8 mouse cellular contexts compared by ENCODE assay signal in the genomic region with DNA sequence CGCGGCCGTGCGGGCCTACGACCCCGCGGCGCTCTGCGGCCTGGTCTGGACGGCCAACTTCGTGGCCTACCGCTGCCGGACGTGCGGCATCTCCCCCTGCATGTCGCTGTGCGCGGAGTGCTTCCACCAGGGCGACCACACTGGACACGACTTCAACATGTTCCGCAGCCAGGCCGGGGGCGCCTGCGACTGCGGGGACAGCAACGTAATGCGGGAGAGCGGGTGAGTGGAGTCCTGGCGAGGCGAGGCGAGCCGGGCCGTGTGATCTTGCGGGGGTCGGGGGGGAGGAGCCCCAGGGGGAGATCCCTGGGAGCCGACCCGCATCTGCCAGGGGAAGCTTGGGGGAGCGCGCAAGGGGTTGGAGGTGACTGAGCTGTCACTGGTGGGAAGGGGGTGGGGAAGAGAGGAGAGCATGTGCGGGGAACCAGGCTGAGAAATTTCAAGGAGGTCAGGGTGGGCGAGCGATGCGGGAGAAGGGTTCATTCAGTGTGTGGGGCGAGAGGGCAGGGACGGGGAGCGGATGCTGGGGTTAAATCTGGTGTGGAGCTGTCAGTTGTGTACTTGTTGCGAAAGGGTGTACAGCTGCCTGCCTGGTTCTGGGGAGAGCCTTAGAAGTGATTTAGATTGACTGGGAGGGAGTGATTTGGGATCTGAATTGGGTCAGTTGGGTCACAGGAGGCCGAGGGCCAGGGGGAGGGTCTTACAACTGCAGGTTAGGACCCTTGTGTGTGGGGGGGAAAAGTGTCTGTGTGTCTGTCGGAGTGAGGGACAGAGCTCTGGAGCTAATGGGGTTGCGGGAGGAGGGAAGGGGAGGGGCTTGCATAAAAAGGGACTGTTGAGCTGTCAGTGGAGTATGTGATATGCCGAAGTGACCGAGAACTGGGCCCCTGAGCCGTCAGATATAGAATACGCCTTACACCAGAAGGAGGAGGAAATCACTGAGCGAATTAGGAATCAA. TPM values are rescaled to one million over a fixed set of nuclear protein-coding genes. Genes with fewer than 3 reads are reported as not detected.
DNase-seq lines count a peak whose midpoint lies in the region; ATAC-seq and TF ChIP-seq lines count a peak whose summit lies in the region.

No protein-coding gene starts in this region.

- H3K4me3 ChIP-seq in hindbrain, embryonic 10.5 days, result peak overlapping the region; percentile 97
- peak overlapping the region; percentile 99 for H3K4me3 ChIP-seq in lung, embryonic 16.5 days (ENCODE audit: low read length)
- peak overlapping the region; percentile 66 for H3K4me3 ChIP-seq in thymus, adult 2 months (ENCODE audit: control insufficient read depth, insufficient read depth, low read length)

- H3K27ac ChIP-seq in hindbrain, embryonic 10.5 days, result peak overlapping the region; percentile 98
- peak overlapping the region; percentile 89 for H3K27ac ChIP-seq in lung, embryonic 16.5 days (ENCODE audit: low read length)
- H3K27ac ChIP-seq in thymus, adult 2 months (ENCODE audit: control insufficient read depth, insufficient read depth, low read length), result no peak overlapping the region

- peaks cover 16% of the 10 kb centered on the region for H3K4me1 ChIP-seq in hindbrain, embryonic 10.5 days (replicated peaks)
- peaks cover 5% of the 10 kb centered on the region for H3K4me1 ChIP-seq in lung, embryonic 16.5 days (replicated peaks; ENCODE audit: control insufficient read depth, insufficient read depth, low read length)
- peaks cover 7% of the 10 kb centered on the region for H3K4me1 ChIP-seq in thymus, adult 2 months (replicated peaks; ENCODE audit: control insufficient read depth, insufficient read depth, low read length)

- no peak for TF ChIP-seq POLR2A in thymus, adult 2 months (IDR thresholded peaks at IDR 0.05; ENCODE audit: control insufficient read depth, extremely low read depth, insufficient read depth, low read length, poor library complexity)

- under 1% methylated on average over 55 of the region's 55 CpGs for WGBS in hindbrain, embryonic 10.5 days
- whole genome bisulfite sequencing in lung, embryonic 16.5 days, result under 1% methylated on average over 52 of the region's 55 CpGs
- 1% methylated on average over 55 of the region's 55 CpGs for WGBS in thymus, adult 2 months

- ATAC-seq in lung, embryonic 16.5 days (ENCODE audit: low read depth), result peak; percentile 72

- H3K9me3 ChIP-seq in hindbrain, embryonic 10.5 days, result no peaks in the 10 kb centered on the region
- no peaks in the 10 kb centered on the region for H3K9me3 ChIP-seq in lung, embryonic 16.5 days (ENCODE audit: control insufficient read depth, low read length)

- H3K36me3 ChIP-seq in hindbrain, embryonic 10.5 days, result peaks cover 16% of the 10 kb centered on the region
- no peaks in the 10 kb centered on the region for H3K36me3 ChIP-seq in lung, embryonic 16.5 days (ENCODE audit: control insufficient read depth, insufficient read depth, low read length)
- H3K36me3 ChIP-seq in thymus, adult 2 months (ENCODE audit: control insufficient read depth, insufficient read depth, low read length), result no peaks in the 10 kb centered on the region

- TF ChIP-seq CTCF in thymus, adult 2 months (IDR thresholded peaks at IDR 0.05; ENCODE audit: borderline replicate concordance, control insufficient read depth, extremely low read depth, insufficient read depth, low read length, poor library complexity), result 0 out of 2 replicates have a peak, but pooled peaks have one; percentile 28

- no peaks in the 10 kb centered on the region for H3K27me3 ChIP-seq in hindbrain, embryonic 10.5 days (ENCODE audit: insufficient read depth, poor library complexity, severe bottlenecking)
- no peaks in the 10 kb centered on the region for H3K27me3 ChIP-seq in lung, embryonic 16.5 days (ENCODE audit: control insufficient read depth, insufficient read depth, low read depth, low read length)
- H3K27me3 ChIP-seq in thymus, adult 2 months (ENCODE audit: control insufficient read depth, insufficient read depth, low read length), result no peaks in the 10 kb centered on the region

- H3K4me2 ChIP-seq in lung, embryonic 16.5 days (ENCODE audit: low read depth, low read length), result peak overlapping the region; percentile 81

- peak; percentile 53 for DNase-seq in MN1 (ENCODE audit: low spot score)
- peak; percentile 32 for DNase-seq in cerebellum, adult 8-10 months
- peak; percentile 29 to 68 for DNase-seq in frontal cortex, adult 2 months (ENCODE audit: extremely low spot score in 1 of 2, low spot score in 1 of 2)
- DNase-seq in hindbrain, embryonic 10.5 days (ENCODE audit: low spot score), result peak; percentile 62
- DNase-seq in layer of hippocampus, postnatal 10 days (ENCODE audit: low spot score in 2 of 2), result peak; percentile 53 to 54
- DNase-seq in ovary, adult 18-20 months (ENCODE audit: low spot score), result peak; percentile 14
- DNase-seq in thymus, adult 2 months, result peak; percentile 43

- H3K9ac ChIP-seq in lung, embryonic 16.5 days (ENCODE audit: low read length), result peak overlapping the region; percentile 99

RNA-seq across cellular contexts. Expression of gene Ubr3, which starts 0.9 kb away (rescaled TPM):
- polyA plus RNA-seq in frontal cortex, adult 2 months (2012; rRNA removed), result 82.7 and 105 TPM in 2 replicates
- polyA plus RNA-seq in hindbrain, embryonic 10.5 days (2016; fragmentation: Nextera tagmentation; extraction: Ambion mirVana), result 10.9 and 13.6 TPM in 2 replicates
- 100 to 1,000 TPM; 125 to 134 TPM for total RNA-seq in layer of hippocampus, postnatal 10 days (2021)
- 10.4 and 12.7 TPM in 2 replicates for polyA plus RNA-seq in lung, embryonic 16.5 days (2015; fragmentation: Nextera tagmentation; extraction: Ambion mirVana)
- 13.7 and 13.9 TPM in 2 replicates for polyA plus RNA-seq in thymus, adult 2 months (2012; rRNA removed)

RNA-seq across cellular contexts. Expression of gene Mettl5, which starts 12.5 kb away (rescaled TPM):
- 14.1 and 17.3 TPM in 2 replicates for polyA plus RNA-seq in frontal cortex, adult 2 months (2012; rRNA removed)
- polyA plus RNA-seq in hindbrain, embryonic 10.5 days (2016; fragmentation: Nextera tagmentation; extraction: Ambion mirVana), result 39.0 and 45.9 TPM in 2 replicates
- 10 to 100 TPM; 12.2 to 14.0 TPM for total RNA-seq in layer of hippocampus, postnatal 10 days (2021)
- 36.9 and 38.0 TPM in 2 replicates for polyA plus RNA-seq in lung, embryonic 16.5 days (2015; fragmentation: Nextera tagmentation; extraction: Ambion mirVana)
- polyA plus RNA-seq in thymus, adult 2 months (2012; rRNA removed), result 4.0 and 4.8 TPM in 2 replicates

RNA-seq across cellular contexts. Expression of gene Ssb, which starts 36.5 kb away (rescaled TPM):
- polyA plus RNA-seq in frontal cortex, adult 2 months (2012; rRNA removed), result 113 and 130 TPM in 2 replicates
- 215 and 355 TPM in 2 replicates for polyA plus RNA-seq in hindbrain, embryonic 10.5 days (2016; fragmentation: Nextera tagmentation; extraction: Ambion mirVana)
- 100 to 1,000 TPM; 135 to 170 TPM for total RNA-seq in layer of hippocampus, postnatal 10 days (2021)
- polyA plus RNA-seq in lung, embryonic 16.5 days (2015; fragmentation: Nextera tagmentation; extraction: Ambion mirVana), result 254 and 292 TPM in 2 replicates
- polyA plus RNA-seq in thymus, adult 2 months (2012; rRNA removed), result 5.4 and 6.9 TPM in 2 replicates

Comparison
In these comparisons a context has a peak if more than half of its experiments do, and no peak if none do; other contexts are left out.
1. RNA of gene Ssb, which starts 36.5 kb away (polyA plus RNA-seq): 254 to 292 TPM in lung, embryonic 16.5 days, 215 to 355 TPM in hindbrain, embryonic 10.5 days and 113 to 130 TPM in frontal cortex, adult 2 months; 5.4 to 6.9 TPM in thymus, adult 2 months; every median in the first group is over 10 times any median in the second.
2. Peak in every context shown above with its lines, with median percentiles within 50 percentile points of each other: DNase-seq and H3K4me3 ChIP-seq.